Mouse (Mus musculus) limb, embryonic 14.5 days (tissue): Measurements from ENCODE around the gene 1700123L14Rik. TPM values are rescaled to one million over a fixed set of nuclear protein-coding genes. Genes with fewer than 3 reads are reported as not detected.

Experiments
- ATAC-seq: fragments of 200-750 bp; cut with Nextera tagmentation; 2 replicates; pipeline ENCODE4 v1.8.0; 2017; ENCODE audit warnings: low read depth, moderate number of reproducible peaks, moderate TSS enrichment; ENCODE audit not compliant: low FRiP score
- DNase-seq: peaks from one replicate; pipeline ENCODE4 v3.0.0-alpha.2; 2015; ENCODE audit warnings: low spot score
- H3K27ac ChIP-seq: fragments of 300-500 bp; sonication (generic); replicated peaks from 2 replicates; pipeline ENCODE4 v1.5.1; 2014; ENCODE audit warnings: low read depth, mild to moderate bottlenecking, low read length, moderate library complexity, mixed read lengths
- H3K27me3 ChIP-seq: fragments of 300-500 bp; sonication (generic); 2 replicates; pipeline ENCODE4 v1.6.1; 2014; ENCODE audit warnings: low read length, mixed read lengths; ENCODE audit not compliant: control insufficient read depth, insufficient read depth
- H3K36me3 ChIP-seq: fragments of 300-500 bp; sonication (generic); 2 replicates; pipeline ENCODE4 v1.6.1; 2014; ENCODE audit warnings: mild to moderate bottlenecking, low read length, moderate library complexity, mixed read lengths; ENCODE audit not compliant: control insufficient read depth, insufficient read depth
- H3K4me1 ChIP-seq: fragments of 300-500 bp; sonication (generic); 2 replicates; pipeline ENCODE4 v1.6.1; 2014; ENCODE audit warnings: antibody characterized with exemption, low read length, mixed read lengths; ENCODE audit not compliant: control insufficient read depth, insufficient read depth
- H3K4me2 ChIP-seq: fragments of 300-500 bp; sonication (generic); replicated peaks from 2 replicates; pipeline ENCODE4 v1.6.1; 2014; ENCODE audit warnings: low read depth, mild to moderate bottlenecking, low read length, moderate library complexity; ENCODE audit not compliant: severe bottlenecking
- H3K4me3 ChIP-seq: fragments of 300-500 bp; sonication (generic); replicated peaks from 2 replicates; pipeline ENCODE4 v1.5.1; 2014; ENCODE audit warnings: low read length
- H3K9ac ChIP-seq: fragments of 300-500 bp; sonication (generic); 2 replicates; pipeline ENCODE4 v1.6.1; 2014; ENCODE audit warnings: mild to moderate bottlenecking, low read depth, low read length, moderate library complexity; ENCODE audit not compliant: severe bottlenecking
- H3K9me3 ChIP-seq: fragments of 300-500 bp; sonication (generic); 2 replicates; pipeline ENCODE4 v1.6.1; 2016; ENCODE audit warnings: low read length; ENCODE audit not compliant: control insufficient read depth
- POLR2A ChIP-seq: fragments of 200-500 bp; IDR thresholded peaks from 2 replicates; pipeline ENCODE4 v1.8.0; 2012; ENCODE audit warnings: inconsistent platforms, mild to moderate bottlenecking, moderate library complexity, borderline replicate concordance; ENCODE audit not compliant: insufficient read depth, insufficient read length; ENCODE audit errors: extremely low read depth
- WGBS: fragments of 180-500 bp; shearing (Covaris S2); extraction: QIAGEN DNeasy Blood & Tissue Kit; methylation state at CpG from one replicate; pipeline ENCODE4 v1.1.7; 2014; 5-methylcytosine and 5-hydroxymethylcytosine counted together
- polyA plus RNA-seq, 2 experiments: library from polyadenylated mRNA; depleted of rRNA in 1 of 2; stranded (reverse) in 1 of 2; unstranded in 1 of 2; fragments of >200 nt; fragmentation: Nextera tagmentation in 1 of 2; extraction: Ambion mirVana in 1 of 2; gene quantifications; 2 replicates each; pipeline versions ENCODE4 v1.2.1 to v1.2.3; 2012 to 2014

1700123L14Rik gene
- polyA plus RNA-seq, 2 experiments = not detected

DNA sequence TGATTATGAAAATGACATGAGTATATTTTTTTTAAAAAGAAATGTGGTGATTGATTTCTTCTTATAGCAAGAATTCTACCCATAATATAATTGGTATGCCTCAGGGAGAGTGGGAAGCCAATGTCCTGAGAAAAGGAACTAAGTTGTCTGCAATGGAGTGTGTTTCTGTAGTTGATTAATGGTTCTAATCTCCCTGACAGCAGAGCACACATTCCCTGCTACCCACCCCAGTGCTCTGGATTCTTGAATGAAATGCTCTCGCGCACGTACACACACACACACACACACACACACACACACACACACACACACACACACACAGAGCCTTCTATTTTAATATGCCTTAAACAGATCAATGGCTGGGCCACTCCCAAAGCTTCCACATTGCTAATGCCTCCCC is 7.6 kb upstream of the 1700123L14Rik start:
- no peak for TF ChIP-seq POLR2A
- Histone ChIP-seq H3K27ac (no peak overlapping the region), H3K4me2 (no peak overlapping the region), H3K9ac (no peak overlapping the region), H3K4me3 (no peak overlapping the region), H3K9me3 (no peaks in the 10 kb centered on the region), H3K36me3 (no peaks in the 10 kb centered on the region), H3K4me1 (no peaks in the 10 kb centered on the region), H3K27me3 (no peaks in the 10 kb centered on the region)
- 100% methylated on average over 3 of the region's 3 CpGs for WGBS
- DNase-seq (no peak), ATAC-seq (no peak)

DNA sequence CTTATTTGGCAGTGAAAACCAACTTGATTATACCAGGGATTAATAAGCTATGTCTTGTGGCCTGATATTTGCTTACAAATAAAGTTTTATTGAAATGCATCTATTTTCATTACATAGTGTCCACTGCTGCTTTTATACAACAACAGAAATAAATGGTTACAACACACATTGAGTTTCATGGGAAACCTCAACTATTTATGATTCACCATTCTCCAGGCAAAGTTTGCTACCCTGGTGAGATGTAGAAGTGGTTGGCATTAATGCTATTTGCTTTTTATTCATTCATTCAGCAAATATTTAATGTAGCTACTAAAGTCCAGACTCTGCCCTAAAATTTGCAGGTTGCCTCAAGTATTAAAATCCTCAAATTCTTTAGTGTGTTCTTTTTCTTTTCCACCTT is 988 bp upstream of the 1700123L14Rik start:
- Histone ChIP-seq H3K9ac (no peak overlapping the region), H3K36me3 (no peaks in the 10 kb centered on the region), H3K27me3 (no peaks in the 10 kb centered on the region), H3K4me3 (no peak overlapping the region), H3K4me2 (no peak overlapping the region), H3K27ac (no peak overlapping the region), H3K4me1 (no peaks in the 10 kb centered on the region), H3K9me3 (no peaks in the 10 kb centered on the region)
- DNase-seq = no peak
- no peak for ATAC-seq
- no peak for TF ChIP-seq POLR2A

DNA sequence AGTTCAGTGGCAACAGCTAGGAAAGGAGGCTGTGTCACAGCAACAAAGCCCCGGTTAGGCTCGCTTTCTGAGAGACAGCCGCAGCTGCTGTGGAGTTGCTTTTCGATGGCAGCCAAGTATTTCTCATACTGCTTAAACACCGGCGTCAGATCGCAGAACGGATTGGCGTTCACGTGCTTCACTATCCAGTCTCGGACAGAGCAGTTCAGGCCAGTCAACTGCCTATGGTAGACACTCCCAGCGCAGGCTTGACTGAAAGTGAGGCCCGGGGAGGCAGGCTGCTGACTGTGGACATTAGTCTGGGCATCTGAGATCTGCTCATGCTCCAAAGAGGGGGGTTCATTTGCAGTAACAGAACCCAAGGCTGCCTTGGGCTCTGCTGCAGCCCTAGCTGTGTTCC is 640 bp downstream of the 1700123L14Rik start:
- H3K4me3 ChIP-seq = no peak overlapping the region
- H3K27me3 ChIP-seq = no peaks in the 10 kb centered on the region
- no peak for TF ChIP-seq POLR2A
- no peak for DNase-seq
- 0 out of 2 replicates have a peak, but pooled peaks have one; percentile 37 for ATAC-seq
- H3K4me2 ChIP-seq = no peak overlapping the region
- no peaks in the 10 kb centered on the region for H3K4me1 ChIP-seq
- 87% methylated on average over 13 of the region's 13 CpGs for WGBS
- no peaks in the 10 kb centered on the region for H3K36me3 ChIP-seq
- no peaks in the 10 kb centered on the region for H3K9me3 ChIP-seq
- H3K9ac ChIP-seq = no peak overlapping the region
- H3K27ac ChIP-seq = no peak overlapping the region

DNA sequence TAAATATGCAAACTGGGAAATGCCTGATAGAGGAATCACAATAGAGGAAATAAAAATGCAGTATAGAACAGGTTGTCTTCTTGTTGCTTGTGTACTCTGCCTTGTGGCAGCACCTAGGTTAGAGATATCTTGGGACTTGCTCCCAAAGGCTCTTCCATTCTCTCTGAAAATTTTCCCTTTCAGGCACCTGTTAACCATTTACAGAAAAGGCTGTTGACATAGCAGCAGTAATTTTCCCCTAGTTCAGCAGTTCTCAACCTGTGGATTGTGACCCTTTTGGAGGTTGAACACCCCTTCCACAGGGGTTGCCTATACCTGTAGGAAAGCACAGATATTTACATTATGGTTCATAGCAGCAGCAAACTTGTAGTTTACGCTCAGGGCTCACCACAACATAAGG is 22.7 kb downstream of the 1700123L14Rik start:
- no peaks in the 10 kb centered on the region for H3K9me3 ChIP-seq
- no peak for DNase-seq
- no peak overlapping the region for H3K4me3 ChIP-seq
- H3K27me3 ChIP-seq = no peaks in the 10 kb centered on the region
- no peak for TF ChIP-seq POLR2A
- no peak overlapping the region for H3K27ac ChIP-seq
- H3K36me3 ChIP-seq = no peaks in the 10 kb centered on the region
- H3K4me2 ChIP-seq = no peak overlapping the region
- 93% methylated on average over 1 of the region's 1 CpGs for WGBS
- no peak overlapping the region for H3K9ac ChIP-seq
- ATAC-seq = no peak
- H3K4me1 ChIP-seq = no peaks in the 10 kb centered on the region

DNA sequence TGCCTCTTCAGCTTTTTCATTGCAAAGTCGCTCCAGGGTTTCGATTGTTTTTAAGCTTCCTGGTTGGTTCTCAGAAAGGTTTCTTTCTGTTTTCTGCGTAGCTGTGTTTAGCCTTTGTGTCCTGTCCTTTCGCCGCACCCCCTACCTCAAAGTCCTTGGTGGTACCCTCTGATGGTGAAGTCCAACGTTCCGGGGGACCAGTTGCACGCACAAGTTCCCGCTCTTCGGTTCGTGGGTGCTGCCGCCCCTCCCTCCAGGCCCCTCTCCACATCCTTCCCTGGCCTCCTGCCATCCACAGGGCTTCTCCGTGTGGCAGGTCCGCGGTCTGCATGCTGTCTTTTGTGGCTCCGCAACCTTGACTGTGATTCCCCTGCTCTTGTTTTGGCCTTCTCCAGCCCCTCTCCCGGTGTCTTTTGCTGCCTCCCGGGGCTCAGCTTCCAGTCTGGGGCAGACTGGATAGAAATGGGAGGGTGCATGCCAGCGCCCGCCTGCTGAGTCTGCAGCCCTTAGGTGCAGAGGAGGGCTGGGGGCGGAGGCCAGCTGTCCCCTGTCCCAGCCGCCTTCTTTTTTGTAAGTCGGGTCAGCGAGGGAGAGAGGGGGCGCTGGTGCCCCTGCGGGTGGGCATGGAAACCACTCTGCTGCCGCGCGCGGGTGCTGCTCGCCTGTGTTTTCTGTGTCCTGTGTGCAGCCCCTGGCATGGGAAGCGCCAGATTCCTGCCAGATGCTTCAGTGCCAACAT is 49.3 kb downstream of the 1700123L14Rik start:
- 0 out of 2 replicates have a peak, but pooled peaks cover 3% of the 10 kb centered on the region for H3K4me1 ChIP-seq
- H3K36me3 ChIP-seq = no peaks in the 10 kb centered on the region
- no peak for TF ChIP-seq POLR2A
- peak overlapping the region; percentile 62 for H3K4me3 ChIP-seq
- H3K9ac ChIP-seq = peak overlapping the region; percentile 79
- peak overlapping the region; percentile 22 for H3K27ac ChIP-seq
- WGBS = under 1% methylated on average over 32 of the region's 32 CpGs
- H3K9me3 ChIP-seq = no peaks in the 10 kb centered on the region
- H3K27me3 ChIP-seq = no peaks in the 10 kb centered on the region
- no peak for DNase-seq
- peak overlapping the region; percentile 92 for H3K4me2 ChIP-seq
- ATAC-seq = peak; percentile 56
